Mouse (Mus musculus) frontal cortex, postnatal 10 days (tissue): ENCODE measurements around the gene Klk12.
A peak's percentile ranks its signal among the peaks of the same experiment; 100 is the strongest.

Experiments used
- DNase-seq, 2 experiments: peaks; one replicate each; pipeline ENCODE4 v3.0.0; 2022; ENCODE audit warnings: low spot score in 2 of 2, mixed read lengths in 1 of 2

The Klk12 gene

GRCm38 (mm10) chr7:43768597-43768996 is at the start of gene Klk12:
TSS of gene Klk12 (plus strand) at chr7:43768897.
- peak in 1 of 2 experiments; percentile 1 for DNase-seq

DNA sequence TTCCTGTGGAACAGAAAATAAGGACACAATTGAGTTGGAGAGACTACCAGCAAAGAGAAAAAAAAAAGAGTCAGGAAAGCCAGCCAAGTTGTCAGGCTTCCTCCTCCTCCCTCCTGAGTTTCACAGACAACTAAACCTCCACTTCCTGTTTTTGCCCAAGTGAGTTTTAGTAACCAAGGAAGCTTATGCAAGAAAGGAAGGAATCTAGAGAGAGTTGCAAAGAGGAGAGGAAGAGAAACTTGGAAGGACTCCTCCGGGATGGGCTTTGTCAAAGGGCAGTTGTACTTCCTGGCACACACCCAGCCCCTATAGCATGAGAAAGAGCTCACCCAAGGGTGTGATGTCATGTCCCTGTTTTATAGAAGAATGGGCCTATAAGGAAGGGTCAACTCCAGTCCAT is 20.9 kb upstream of the Klk12 start:
- DNase-seq: no peak

DNA sequence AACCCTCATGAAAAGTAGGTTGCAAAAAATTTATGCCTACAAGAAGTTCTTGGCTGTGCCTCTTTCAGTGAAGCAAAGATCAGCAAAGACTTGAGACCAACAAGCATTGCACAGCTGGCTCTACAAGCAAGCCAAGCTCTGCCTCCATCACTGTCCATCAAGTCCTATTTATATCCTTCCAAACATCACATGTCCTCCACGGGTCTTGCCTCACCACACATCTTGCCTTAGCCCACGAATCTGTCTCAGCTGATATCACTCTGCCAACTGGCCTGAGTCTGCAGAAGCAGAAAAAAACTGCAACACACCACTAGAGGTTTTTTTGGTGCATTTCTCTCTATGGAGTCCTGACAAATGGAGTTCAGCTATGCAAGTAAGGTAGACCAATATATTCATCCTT is 15.9 kb upstream of the Klk12 start:
- DNase-seq: no peak

DNA sequence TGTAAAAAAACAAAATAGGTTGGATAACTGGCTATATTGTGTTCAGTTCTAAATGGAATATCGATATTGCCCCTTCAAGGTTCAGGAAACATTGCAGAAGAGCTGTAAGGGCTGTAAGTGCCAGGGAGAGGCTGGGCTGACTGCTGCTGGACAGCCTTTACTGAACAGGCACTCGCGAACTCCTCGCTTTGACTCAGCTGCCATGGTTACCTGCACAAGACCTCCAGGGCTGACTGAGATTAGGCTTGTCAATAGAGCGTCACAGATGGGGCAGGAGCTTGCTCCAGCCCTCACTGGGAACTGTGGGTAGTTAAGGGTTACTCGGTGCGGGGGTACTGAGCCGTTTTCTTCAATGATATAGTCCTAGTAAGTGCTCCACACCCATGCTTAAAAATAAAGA is 2.2 kb upstream of the Klk12 start:
- DNase-seq: no peak

- DNase-seq: peak in 1 of 2 experiments; percentile 1
Measured at GRCm38 (mm10) chr7:43769636-43770035, 939 bp downstream of the Klk12 start.

GRCm38 (mm10) chr7:43770701-43771100 is 2.0 kb downstream of the Klk12 start:
- DNase-seq: peak in 1 of 2 experiments; percentile 2

DNA sequence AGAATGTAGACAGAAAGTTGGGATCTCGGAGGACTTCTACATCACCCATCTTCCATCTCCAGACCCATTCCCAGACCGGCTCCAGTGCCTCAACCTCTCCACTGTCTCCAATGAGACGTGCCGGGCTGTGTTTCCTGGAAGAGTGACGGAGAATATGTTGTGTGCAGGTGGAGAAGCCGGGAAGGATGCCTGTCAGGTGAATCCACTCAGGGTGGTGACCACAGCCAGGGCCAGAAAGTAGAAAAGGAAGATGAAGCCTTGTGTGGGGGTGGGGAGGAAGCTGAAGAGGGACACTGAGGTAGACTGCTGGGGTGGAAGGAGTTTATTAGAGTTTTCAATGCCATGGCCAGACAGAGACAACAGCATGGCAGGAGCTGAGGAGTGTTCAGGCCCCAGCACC is 3.2 kb downstream of the Klk12 start:
- peak in 1 of 2 experiments; percentile 3 for DNase-seq

DNA sequence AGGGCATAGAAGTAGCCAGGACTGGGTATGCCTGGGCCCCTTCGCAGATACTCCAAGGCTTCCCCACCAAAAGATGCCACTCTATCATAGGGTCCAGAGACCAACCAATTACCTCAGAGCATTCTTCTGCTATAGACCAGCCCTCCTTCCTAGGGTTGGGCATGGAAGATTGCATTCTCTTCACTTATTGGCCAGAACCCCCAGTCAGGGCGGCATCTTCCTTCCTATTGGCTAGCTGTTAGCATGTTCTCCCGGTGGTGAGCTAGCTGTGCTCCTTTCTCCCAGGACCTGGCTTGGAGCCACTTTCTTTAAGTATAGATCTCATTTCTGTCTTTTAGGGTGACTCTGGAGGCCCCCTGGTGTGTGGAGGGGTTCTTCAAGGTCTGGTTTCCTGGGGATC is 4.2 kb downstream of the Klk12 start:
- DNase-seq: peak in 1 of 2 experiments; percentile 1

DNA sequence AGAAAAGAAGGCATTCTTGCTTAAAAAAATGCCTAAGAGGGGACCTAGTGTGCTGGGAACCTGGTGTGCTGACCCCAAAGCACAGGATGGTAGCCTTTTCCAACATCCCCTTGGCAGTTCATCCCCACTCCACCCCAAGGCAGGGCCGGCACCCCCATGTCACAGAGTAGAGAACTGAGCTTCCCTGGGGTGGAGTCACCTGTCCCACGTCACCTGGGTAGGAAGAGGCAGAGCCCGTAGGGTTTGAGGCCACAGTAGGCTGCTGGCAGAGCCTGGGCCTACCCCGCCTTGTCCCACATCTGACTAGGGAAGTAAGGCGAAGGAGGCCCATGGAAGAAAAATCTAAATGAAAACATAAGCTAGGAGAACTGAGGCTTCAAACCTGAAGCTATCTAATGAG is 5.7 kb downstream of the Klk12 start, which contains the start of gene Klk11:
Gene Klk11, plus strand, starts transcription at position 241 of the 400 bp plus-strand sequence.
- no peak for DNase-seq

DNA sequence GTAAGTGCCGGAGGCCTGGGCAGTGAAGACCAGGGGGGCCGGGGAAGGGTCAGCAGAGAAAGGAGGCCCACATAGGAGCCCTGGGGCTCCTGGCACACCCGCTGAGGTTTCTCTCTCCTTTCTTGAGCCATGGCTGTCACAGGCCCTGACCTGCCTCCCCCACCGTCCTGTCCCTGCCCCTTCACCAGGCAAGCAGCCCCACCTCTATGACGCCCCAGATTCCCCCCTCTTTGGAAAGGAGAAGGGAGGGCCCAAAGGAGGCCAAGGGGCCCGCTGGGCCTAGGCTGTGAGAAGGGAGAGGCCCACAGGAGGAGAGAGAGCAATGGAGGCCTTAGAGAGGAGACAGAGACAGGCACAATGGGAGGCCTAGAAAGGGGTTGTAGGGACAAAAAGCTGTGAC is 6.1 kb downstream of the Klk12 start:
- DNase-seq: peak in 1 of 2 experiments; percentile 3

- DNase-seq: peak in 1 of 2 experiments; percentile 2
Measured at GRCm38 (mm10) chr7:43775311-43776057, 6.8 kb downstream of the Klk12 start.

DNA sequence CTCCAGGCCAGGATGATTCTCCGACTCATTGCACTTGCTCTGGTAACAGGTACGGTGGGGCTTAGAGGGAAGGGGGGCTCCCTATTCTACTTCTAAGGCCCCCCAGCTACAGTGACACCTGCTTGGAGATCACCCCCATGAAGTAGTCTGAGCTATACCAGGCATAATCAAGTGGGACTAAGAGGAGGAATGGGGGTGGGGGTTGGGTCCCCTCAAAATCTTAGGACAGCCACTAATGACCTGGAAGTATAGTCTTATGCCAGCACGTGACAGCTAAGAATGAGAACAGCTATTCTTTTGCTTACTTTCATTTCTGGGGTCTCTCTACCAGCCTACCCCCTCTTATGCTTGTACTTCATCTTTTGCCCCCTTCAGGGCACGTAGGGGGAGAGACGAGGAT is 7.8 kb downstream of the Klk12 start:
- DNase-seq: no peak

GRCm38 (mm10) chr7:43777423-43777822 is 8.7 kb downstream of the Klk12 start:
- peak in 1 of 2 experiments; percentile 2 for DNase-seq

GRCm38 (mm10) chr7:43778176-43778970 is 9.7 kb downstream of the Klk12 start:
- peak in 1 of 2 experiments; percentile 2 for DNase-seq

GRCm38 (mm10) chr7:43780241-43780640 is 11.5 kb downstream of the Klk12 start:
- DNase-seq: no peak

DNA sequence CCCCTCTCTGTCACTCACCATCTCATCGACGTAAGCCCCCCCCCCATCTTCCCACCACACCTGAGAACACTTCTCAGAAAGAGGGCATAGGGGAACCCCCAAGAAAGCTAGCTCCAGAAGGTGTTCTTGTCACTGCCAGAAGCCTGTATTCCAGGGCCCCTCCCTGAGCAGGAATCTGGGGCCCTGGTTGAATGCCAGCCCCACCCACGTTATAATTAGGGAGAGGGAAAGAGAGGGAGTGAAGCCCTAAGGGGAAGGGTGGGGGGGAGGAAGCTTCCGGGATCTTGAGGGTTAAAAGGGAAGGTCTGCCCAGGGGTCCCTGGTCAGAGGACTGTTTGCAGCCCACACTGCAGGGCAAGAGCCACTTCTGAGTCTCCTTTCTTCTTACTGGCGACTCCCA is 12.0 kb downstream of the Klk12 start, which contains the start of gene Klk10:
Gene Klk10, plus strand, starts transcription at position 290 of the 400 bp plus-strand sequence.
- no peak for DNase-seq

GRCm38 (mm10) chr7:43781541-43781940 is 12.8 kb downstream of the Klk12 start:
- no peak for DNase-seq

DNA sequence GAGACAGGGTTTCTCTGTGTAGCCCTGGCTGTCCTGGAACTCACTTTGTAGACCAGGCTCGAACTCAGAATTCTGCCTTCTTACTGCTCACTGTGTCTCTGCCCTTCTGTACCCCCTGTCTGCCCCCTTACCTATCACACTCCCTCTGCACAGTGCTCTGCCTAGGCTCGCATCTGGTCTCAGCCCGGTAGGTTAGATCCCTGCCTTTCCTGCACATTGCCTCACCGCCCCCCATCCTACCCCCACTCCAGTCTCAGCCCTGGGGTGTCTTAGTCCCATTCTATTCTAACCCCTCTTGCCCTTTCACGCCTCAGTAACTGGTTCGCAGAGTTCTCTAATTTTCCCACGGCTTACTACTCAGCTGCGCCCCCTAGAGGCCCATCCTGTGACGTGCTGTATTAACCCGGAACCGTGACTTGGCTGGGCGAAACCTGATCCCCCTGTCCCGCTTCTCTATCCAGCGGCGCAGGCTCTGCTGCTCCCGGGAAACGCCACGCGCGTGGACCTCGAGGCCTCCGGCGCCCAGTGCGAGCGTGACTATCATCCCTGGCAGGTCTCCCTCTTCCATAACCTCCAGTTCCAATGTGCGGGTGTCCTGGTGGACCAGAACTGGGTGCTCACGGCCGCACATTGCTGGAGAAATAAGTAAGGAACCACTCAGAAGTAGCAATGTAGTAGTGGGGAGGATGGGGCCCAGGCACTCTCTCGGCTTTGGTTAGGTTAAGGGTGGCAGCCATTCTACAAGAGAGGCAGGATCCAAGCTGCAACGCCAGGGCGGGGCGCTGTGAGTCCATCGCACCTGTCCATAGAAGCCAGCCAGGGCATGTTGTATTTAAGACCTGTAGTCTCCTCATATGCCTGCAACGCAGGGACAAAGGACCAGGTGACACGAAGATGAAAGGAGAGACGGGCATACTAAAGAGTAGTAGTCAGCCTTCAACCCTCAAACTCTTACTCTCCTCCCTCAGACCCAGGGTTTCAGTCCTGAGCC is 13.9 kb downstream of the Klk12 start:
- peak in 1 of 2 experiments; percentile 61 for DNase-seq

DNA sequence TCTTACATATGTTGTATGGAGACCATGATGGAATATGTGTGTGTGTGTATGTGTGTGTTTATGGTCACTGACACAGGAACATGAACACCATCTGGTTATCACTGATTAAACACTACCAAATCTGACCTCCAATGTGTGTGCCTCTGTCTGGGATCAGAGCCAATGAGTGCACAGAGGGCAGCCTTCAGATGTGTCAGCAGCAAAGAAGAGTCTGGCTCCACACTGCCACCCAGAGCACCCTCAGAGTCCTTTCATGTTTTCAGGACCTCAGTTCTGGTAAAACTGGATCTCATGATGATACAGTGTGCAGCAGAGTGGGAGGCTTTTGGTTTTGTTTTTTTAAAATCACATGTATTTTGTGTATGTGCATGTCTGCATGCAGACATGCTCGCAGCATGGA is 16.6 kb downstream of the Klk12 start:
- no peak for DNase-seq

GRCm38 (mm10) chr7:43788096-43788495 is 19.4 kb downstream of the Klk12 start:
- no peak for DNase-seq

GRCm38 (mm10) chr7:43789295-43789694 is 20.6 kb downstream of the Klk12 start:
- DNase-seq: no peak
